Mouse (Mus musculus): ENCODE data around the gene Cct4.
A peak's percentile ranks its signal among the peaks of the same experiment; 100 is the strongest.

- no peak for TF ChIP-seq POLR2A (IDR thresholded peaks at IDR 0.05; ENCODE audit: borderline replicate concordance, low read depth, low read length)
- peak; percentile 39; the same call in 1 of the 2 replicates for TF ChIP-seq CTCF (IDR thresholded peaks at IDR 0.05; ENCODE audit: low read depth, low read length)
Observed at GRCm38 (mm10) chr11:22957791-22958374, 32.4 kb upstream of the Cct4 start.
